Comparison of ENCODE assay signal across 9 mouse cellular contexts in genomic region chr14:14686101-14686551, GRCm38 (mm10). TPM values are rescaled to one million over a fixed set of nuclear protein-coding genes. Genes with fewer than 3 reads are reported as not detected.
DNase-seq lines count a peak whose midpoint lies in the region; ATAC-seq and TF ChIP-seq lines count a peak whose summit lies in the region.
"Had no signal": no experiment of that assay in that cellular context is flagged by ENCODE, and none has a peak within 500 bp of the region (broad histone marks: within the 10 kb centered on the region; RNA-seq: fewer than 3 reads in every experiment).

No protein-coding gene starts in this region.

- TF ChIP-seq POLR2A in brain, embryonic 14.5 days (IDR thresholded peaks at IDR 0.05; ENCODE audit: borderline replicate concordance, extremely low read depth, insufficient read depth, insufficient read length, poor library complexity, severe bottlenecking): no peak

- no peak overlapping the region for H3K9ac ChIP-seq in neural tube, embryonic 15.5 days (replicated peaks)

- no peaks in the 10 kb centered on the region for H3K9me3 ChIP-seq in heart, embryonic 10.5 days
- no peaks in the 10 kb centered on the region for H3K9me3 ChIP-seq in neural tube, embryonic 15.5 days (replicated peaks)
- no peaks in the 10 kb centered on the region for H3K9me3 ChIP-seq in limb, embryonic 10.5 days (replicated peaks)

- peak; percentile 79 for ATAC-seq in granulocyte monocyte progenitor cell, adult 5-6 weeks (replicated peaks; ENCODE audit: poor library complexity, severe bottlenecking)
- no peak for ATAC-seq in neural tube, embryonic 15.5 days (ENCODE audit: low FRiP score)
- ATAC-seq: hindbrain, postnatal 0 days had no signal

- H3K27me3 ChIP-seq in heart, embryonic 10.5 days (ENCODE audit: insufficient read depth, poor library complexity, severe bottlenecking): no peaks in the 10 kb centered on the region
- no peaks in the 10 kb centered on the region for H3K27me3 ChIP-seq in neural tube, embryonic 15.5 days (replicated peaks)
- H3K27me3 ChIP-seq in limb, embryonic 10.5 days (ENCODE audit: low read depth, poor library complexity, severe bottlenecking): no peaks in the 10 kb centered on the region

- WGBS in heart, embryonic 10.5 days: 74% methylated on average over 7 of the region's 7 CpGs
- 61% methylated on average over 7 of the region's 7 CpGs for WGBS in neural tube, embryonic 15.5 days
- 79% methylated on average over 7 of the region's 7 CpGs for WGBS in limb, embryonic 10.5 days

- DNase-seq in heart, adult 11 months: peak; percentile 77
- no peak for DNase-seq in heart, embryonic 10.5 days (ENCODE audit: low spot score)
- peak; percentile 73 for DNase-seq in 3T3-L1 (ENCODE audit: low read depth, low spot score)
- peak; percentile 49 for DNase-seq in brain, embryonic 14.5 days (ENCODE audit: low read depth)
- DNase-seq in limb, embryonic 10.5 days (ENCODE audit: low spot score): no peak
- DNase-seq in right cerebral cortex, postnatal 14 days: no peak

- H3K27ac ChIP-seq in heart, embryonic 10.5 days: no peak overlapping the region
- no peak overlapping the region for H3K27ac ChIP-seq in neural tube, embryonic 15.5 days (replicated peaks)
- H3K27ac ChIP-seq in limb, embryonic 10.5 days: no peak overlapping the region
- H3K27ac ChIP-seq: hindbrain, postnatal 0 days had no signal

- H3K4me2 ChIP-seq in neural tube, embryonic 15.5 days: no peak overlapping the region

- no peaks in the 10 kb centered on the region for H3K36me3 ChIP-seq in heart, embryonic 10.5 days
- no peaks in the 10 kb centered on the region for H3K36me3 ChIP-seq in neural tube, embryonic 15.5 days
- H3K36me3 ChIP-seq in limb, embryonic 10.5 days: no peaks in the 10 kb centered on the region

- no peaks in the 10 kb centered on the region for H3K4me1 ChIP-seq in heart, embryonic 10.5 days
- no peaks in the 10 kb centered on the region for H3K4me1 ChIP-seq in neural tube, embryonic 15.5 days
- H3K4me1 ChIP-seq in limb, embryonic 10.5 days: no peaks in the 10 kb centered on the region

- TF ChIP-seq CTCF in brain, embryonic 14.5 days (IDR thresholded peaks at IDR 0.05; ENCODE audit: borderline replicate concordance, extremely low read depth, insufficient read depth, insufficient read length): no peak

- no peak overlapping the region for H3K4me3 ChIP-seq in heart, embryonic 10.5 days
- no peak overlapping the region for H3K4me3 ChIP-seq in neural tube, embryonic 15.5 days (replicated peaks)
- no peak overlapping the region for H3K4me3 ChIP-seq in limb, embryonic 10.5 days

RNA-seq across cellular contexts. Expression of gene Slc4a7, which starts 16.0 kb away (rescaled TPM):
- polyA plus RNA-seq in heart, embryonic 10.5 days (2016; fragmentation: Nextera tagmentation; extraction: Ambion mirVana): 18.8 and 21.2 TPM in 2 replicates
- 32.9 and 33.6 TPM in 2 replicates for polyA plus RNA-seq in brain, embryonic 14.5 days (2012; rRNA removed)
- 23.8 and 34.5 TPM in 2 replicates for total RNA-seq in granulocyte monocyte progenitor cell, adult 5-6 weeks (2014; fragmentation: Nextera tagmentation)
- total RNA-seq in granulocyte monocyte progenitor cell, adult 5-6 weeks (2017): 30.9 and 40.2 TPM in 2 replicates
- 21.7 and 25.2 TPM in 2 replicates for polyA plus RNA-seq in neural tube, embryonic 15.5 days (2015; fragmentation: Nextera tagmentation; extraction: Ambion mirVana)
- polyA plus RNA-seq in limb, embryonic 10.5 days (2016; fragmentation: Nextera tagmentation; extraction: Ambion mirVana): 30.6 and 31.7 TPM in 2 replicates

Comparison
In these comparisons a context has a peak if more than half of its experiments do, and no peak if none do; other contexts are left out.
1. DNase-seq: peak in heart, adult 11 months (single experiment), 3T3-L1 (single experiment) and brain, embryonic 14.5 days (single experiment); none in heart, embryonic 10.5 days (single experiment), limb, embryonic 10.5 days (single experiment) and right cerebral cortex, postnatal 14 days (single experiment).